Mouse (Mus musculus) cerebellum, adult 2 months (tissue): Measurements from ENCODE around the gene Plcg2. TPM values are rescaled to one million over a fixed set of nuclear protein-coding genes. Genes with fewer than 3 reads are reported as not detected.

Source experiments
- DNase-seq, 2 experiments: peaks; one replicate each; pipeline ENCODE4 v3.0.0; 2021
- H3K27ac ChIP-seq: fragments of 200-500 bp; 2 replicates; pipeline ENCODE4 v1.5.1; 2012; ENCODE audit warnings: low read length, control low read depth, inconsistent platforms; ENCODE audit not compliant: insufficient read depth
- H3K27me3 ChIP-seq: fragments of 200-500 bp; 2 replicates; pipeline ENCODE4 v1.6.1; 2012; ENCODE audit warnings: inconsistent platforms, mild to moderate bottlenecking, low read length, moderate library complexity; ENCODE audit not compliant: control insufficient read depth, insufficient read depth
- H3K4me1 ChIP-seq: fragments of 200-500 bp; 2 replicates; pipeline ENCODE4 v1.6.1; 2011; ENCODE audit warnings: low read length; ENCODE audit not compliant: control insufficient read depth, insufficient read depth
- H3K4me3 ChIP-seq: fragments of 200-500 bp; replicated peaks from 2 replicates; pipeline ENCODE3; 2011; ENCODE audit warnings: mild to moderate bottlenecking, low read depth, low read length, control low read depth; ENCODE audit not compliant: insufficient read depth
- CTCF ChIP-seq: fragments of 200-500 bp; IDR thresholded peaks from 2 replicates; pipeline ENCODE4 v1.5.1; 2011; ENCODE audit warnings: low read depth, mild to moderate bottlenecking, control low read depth, low read length, moderate library complexity, borderline replicate concordance; ENCODE audit not compliant: insufficient read depth
- POLR2A ChIP-seq: fragments of 200-500 bp; IDR thresholded peaks from 2 replicates; pipeline ENCODE4 v1.6.1; 2011; ENCODE audit warnings: low read length, control low read depth, borderline replicate concordance; ENCODE audit not compliant: insufficient read depth
- WGBS: fragments of 180-500 bp; shearing (Covaris S2); methylation state at CpG from one replicate; pipeline ENCODE4 v1.1.7; 2018; 5-methylcytosine and 5-hydroxymethylcytosine counted together
- polyA plus RNA-seq: library from polyadenylated mRNA; depleted of rRNA; stranded (reverse); fragments of >200 nt; gene quantifications from 2 replicates; pipeline ENCODE4 v1.2.3, GENCODE M21; 2012

Gene Plcg2
- polyA plus RNA-seq, 1 experiment = 2.4 TPM

DNA sequence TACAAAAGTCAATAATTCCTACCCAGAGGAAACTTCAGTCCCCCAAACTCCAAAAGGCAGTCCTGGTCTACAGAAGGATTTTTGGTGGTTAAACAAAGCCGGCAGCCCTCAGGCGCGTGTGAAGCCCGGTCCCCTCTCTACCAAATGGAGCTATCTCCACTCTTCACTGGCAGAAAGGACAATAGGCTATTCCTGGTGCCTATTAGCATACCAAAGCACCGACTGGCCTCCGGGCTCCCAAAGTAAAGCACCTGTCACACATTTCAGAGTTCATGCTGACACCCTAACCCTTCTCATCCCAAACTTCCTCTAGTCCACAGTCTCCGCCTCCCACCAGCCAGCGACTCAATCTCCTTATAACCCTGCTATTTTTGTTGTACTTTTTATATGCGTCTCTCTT is 4.5 kb upstream of the Plcg2 start:
- no peak for DNase-seq
- WGBS = 34% methylated on average over 9 of the region's 9 CpGs
- no peak for TF ChIP-seq CTCF
- no peak for TF ChIP-seq POLR2A
- peaks cover 1% of the 10 kb centered on the region; the same call in 1 of the 2 replicates for H3K27me3 ChIP-seq
- H3K27ac ChIP-seq = no peak overlapping the region
- H3K4me3 ChIP-seq = no peak overlapping the region
- H3K4me1 ChIP-seq = no peaks in the 10 kb centered on the region; the same call in 1 of the 2 replicates

DNA sequence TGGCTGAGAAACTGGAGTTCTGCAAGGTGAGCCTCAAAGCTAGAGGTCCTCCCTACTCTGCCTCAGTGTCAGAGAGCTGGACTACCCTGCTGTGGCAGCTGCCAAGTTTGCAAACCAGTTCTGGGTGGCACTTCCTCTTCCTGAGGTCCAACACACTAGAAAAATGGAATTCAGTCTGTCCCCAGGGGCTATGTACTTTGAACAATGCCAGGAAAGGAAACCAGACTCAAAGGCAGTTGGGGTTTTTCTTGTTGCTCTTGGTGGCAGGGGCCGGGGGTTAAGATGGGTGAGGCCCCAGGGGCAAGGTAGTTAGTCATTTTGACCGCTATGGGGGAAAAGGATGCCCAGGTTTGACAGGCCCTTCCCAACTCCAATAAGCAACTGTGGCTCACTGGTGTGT is 3.2 kb upstream of the Plcg2 start:
- no peaks in the 10 kb centered on the region; the same call in 1 of the 2 replicates for H3K4me1 ChIP-seq
- peaks cover 1% of the 10 kb centered on the region; the same call in 1 of the 2 replicates for H3K27me3 ChIP-seq
- WGBS = 79% methylated on average over 2 of the region's 2 CpGs
- TF ChIP-seq CTCF (no peak), POLR2A (no peak)
- H3K27ac ChIP-seq = no peak overlapping the region
- H3K4me3 ChIP-seq = no peak overlapping the region
- DNase-seq = no peak

DNA sequence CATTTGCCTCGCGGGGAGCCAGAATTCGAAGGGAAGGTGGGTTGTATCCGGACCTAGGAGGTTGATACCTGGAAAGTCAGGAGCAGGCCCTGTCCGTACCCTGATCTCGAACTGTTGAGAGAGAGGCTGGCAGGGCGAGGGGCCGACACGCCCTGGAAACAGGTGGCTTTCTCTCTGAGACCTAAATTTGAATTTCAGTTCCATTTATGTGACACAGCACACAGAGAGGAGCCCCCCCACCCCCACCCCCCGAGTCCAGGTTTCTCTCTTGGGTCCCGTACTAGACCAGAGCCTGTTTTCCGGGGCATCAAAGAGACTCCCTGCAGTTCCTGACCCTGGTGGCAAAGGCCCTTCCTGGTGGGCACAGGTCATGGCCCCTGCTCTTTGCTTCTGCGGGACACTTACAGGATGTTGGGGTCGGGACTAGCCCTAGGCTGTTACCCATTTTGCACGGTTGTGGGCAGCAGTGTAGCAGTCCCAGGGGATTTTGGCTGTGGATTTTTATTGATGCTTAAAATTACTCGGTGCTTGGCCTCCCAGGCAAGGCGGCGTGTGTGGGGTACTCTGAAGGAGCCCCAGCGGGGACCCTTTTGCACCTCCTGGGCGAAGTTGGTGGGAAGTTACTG is 937 bp downstream of the Plcg2 start:
- peaks cover 1% of the 10 kb centered on the region; the same call in 1 of the 2 replicates for H3K27me3 ChIP-seq
- WGBS = 22% methylated on average over 20 of the region's 20 CpGs

DNA sequence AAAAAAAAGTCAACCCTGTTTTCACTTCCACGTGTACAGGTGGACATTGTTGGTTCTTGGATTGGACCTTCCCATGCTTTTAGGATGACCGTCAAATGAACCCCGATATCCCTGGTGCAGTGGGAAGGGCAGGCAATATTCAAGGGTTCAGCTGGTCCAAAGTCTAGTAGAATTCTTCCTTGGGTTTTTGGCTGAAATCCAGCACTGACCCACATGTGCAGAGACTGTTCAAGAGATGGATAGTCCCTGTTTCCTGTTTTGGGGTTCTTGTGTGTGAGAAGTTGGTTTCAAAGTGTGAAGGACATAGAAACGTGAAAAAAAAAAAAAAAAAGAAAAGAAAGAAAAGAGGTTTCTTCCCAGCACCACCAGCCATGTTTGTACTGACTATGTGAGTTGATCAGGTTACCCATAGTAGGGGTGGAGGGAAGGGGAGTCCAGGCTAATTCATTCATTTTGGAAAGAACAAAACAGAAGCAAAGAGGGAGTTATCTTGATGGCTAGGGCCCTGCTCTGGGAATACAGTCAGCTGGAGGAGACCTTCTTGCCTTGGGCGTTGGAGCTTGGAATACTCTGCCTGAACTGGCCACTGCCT is 2.2 kb downstream of the Plcg2 start:
- 81% methylated on average over 5 of the region's 5 CpGs for WGBS
- no peak overlapping the region for H3K27ac ChIP-seq
- no peak for TF ChIP-seq CTCF
- TF ChIP-seq POLR2A = no peak

More for the DNA sequence above, 937 bp downstream of the Plcg2 start:
- no peak for DNase-seq
- TF ChIP-seq POLR2A (no peak), CTCF (no peak)
- no peak overlapping the region for H3K27ac ChIP-seq
- H3K4me1 ChIP-seq = no peaks in the 10 kb centered on the region
- H3K4me3 ChIP-seq = no peak overlapping the region

DNA sequence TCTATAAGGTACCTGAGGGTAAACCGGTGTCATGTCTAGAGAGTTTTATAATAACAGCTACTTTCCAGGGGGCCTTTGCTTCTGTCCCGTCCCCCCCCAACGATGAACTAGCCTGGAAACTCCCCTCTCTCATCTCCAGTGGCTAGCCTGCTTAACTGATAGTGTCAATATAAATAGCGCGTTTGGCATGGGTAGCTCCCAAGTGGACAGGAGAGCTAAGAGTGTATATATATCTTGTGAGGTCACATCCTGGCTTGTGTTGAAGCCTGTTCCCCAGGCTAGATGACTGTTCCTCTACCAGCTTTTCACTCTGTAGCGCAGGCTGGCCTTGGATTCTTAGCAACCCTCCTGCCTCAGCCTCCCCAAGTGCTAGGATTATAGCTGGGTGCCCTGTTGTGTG is 3.2 kb downstream of the Plcg2 start:
- H3K4me3 ChIP-seq = no peak overlapping the region
- WGBS = 97% methylated on average over 6 of the region's 6 CpGs
- TF ChIP-seq CTCF = no peak
- no peak for TF ChIP-seq POLR2A
- peaks cover 1% of the 10 kb centered on the region; the same call in 1 of the 2 replicates for H3K27me3 ChIP-seq
- no peak for DNase-seq
- no peak overlapping the region for H3K27ac ChIP-seq
- no peaks in the 10 kb centered on the region for H3K4me1 ChIP-seq

More for the DNA sequence above, 2.2 kb downstream of the Plcg2 start:
- Histone ChIP-seq H3K27me3 (peaks cover 1% of the 10 kb centered on the region; the same call in 1 of the 2 replicates), H3K4me1 (no peaks in the 10 kb centered on the region), H3K4me3 (no peak overlapping the region)
- DNase-seq = no peak

DNA sequence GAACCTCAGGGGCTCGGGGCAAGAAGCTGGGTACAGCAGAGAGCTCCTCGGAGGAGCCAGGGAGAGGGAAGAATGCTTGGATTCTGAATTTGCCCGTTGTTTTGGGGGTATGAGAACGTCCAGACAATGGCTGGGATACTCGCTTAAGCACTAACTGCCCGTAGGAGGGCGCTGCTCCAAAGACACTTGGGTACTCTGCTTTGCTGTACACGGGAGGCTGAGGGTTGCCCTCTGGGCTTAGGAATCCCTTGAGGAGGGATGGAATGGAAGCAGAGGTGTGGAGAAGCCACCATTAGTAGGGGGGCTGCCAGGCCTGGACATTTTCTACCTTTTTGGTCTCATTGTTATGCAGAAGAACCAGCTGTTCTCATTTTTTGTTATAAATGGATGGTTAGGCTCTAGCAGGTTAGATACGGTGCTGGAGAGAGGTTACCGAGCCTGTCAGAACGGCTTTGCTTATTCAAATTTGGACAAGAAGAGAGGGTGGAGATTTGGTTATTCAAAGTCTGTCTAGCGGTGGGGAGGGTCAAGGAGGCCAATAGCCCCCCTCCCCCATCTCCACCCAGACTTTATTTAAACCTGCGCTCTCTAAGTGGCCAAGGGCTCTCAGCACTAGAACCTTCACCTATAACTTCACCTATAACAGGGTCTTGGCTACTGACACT is 5.4 kb downstream of the Plcg2 start:
- H3K27ac ChIP-seq = no peak overlapping the region
- H3K4me1 ChIP-seq = peaks cover under 1% of the 10 kb centered on the region; the same call in 1 of the 2 replicates
- WGBS = 53% methylated on average over 13 of the region's 13 CpGs
- no peak for DNase-seq
- H3K4me3 ChIP-seq = no peak overlapping the region
- H3K27me3 ChIP-seq = no peaks in the 10 kb centered on the region; the same call in 1 of the 2 replicates
- TF ChIP-seq POLR2A (no peak), CTCF (no peak)

DNA sequence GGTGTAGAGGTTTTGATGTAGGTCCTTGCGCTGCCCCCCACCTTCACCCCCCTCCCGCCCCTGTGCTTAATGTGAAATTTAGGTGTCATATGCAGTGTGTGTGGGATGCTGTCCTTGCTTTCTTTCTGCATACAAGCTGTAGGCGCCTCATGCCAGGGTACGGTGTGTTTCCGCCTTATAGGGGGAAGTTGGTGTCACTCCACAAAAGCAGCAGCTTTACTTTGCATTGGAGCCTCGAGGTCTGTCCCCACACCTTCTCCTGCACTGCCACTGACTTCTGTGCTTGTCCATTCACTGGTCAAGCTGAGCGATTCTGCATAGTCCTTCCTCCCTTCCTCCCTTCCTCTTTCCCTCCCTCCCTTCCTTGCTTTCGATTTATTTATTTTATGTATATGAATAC is 9.6 kb downstream of the Plcg2 start:
- Histone ChIP-seq H3K4me1 (peaks cover 6% of the 10 kb centered on the region; the same call in 1 of the 2 replicates), H3K27ac (no peak overlapping the region), H3K27me3 (no peaks in the 10 kb centered on the region; the same call in 1 of the 2 replicates), H3K4me3 (no peak overlapping the region)
- DNase-seq = no peak
- WGBS = 88% methylated on average over 8 of the region's 8 CpGs
- TF ChIP-seq POLR2A = no peak
- no peak for TF ChIP-seq CTCF
